Mouse (Mus musculus): ENCODE data around the gene Foxs1.

DNA sequence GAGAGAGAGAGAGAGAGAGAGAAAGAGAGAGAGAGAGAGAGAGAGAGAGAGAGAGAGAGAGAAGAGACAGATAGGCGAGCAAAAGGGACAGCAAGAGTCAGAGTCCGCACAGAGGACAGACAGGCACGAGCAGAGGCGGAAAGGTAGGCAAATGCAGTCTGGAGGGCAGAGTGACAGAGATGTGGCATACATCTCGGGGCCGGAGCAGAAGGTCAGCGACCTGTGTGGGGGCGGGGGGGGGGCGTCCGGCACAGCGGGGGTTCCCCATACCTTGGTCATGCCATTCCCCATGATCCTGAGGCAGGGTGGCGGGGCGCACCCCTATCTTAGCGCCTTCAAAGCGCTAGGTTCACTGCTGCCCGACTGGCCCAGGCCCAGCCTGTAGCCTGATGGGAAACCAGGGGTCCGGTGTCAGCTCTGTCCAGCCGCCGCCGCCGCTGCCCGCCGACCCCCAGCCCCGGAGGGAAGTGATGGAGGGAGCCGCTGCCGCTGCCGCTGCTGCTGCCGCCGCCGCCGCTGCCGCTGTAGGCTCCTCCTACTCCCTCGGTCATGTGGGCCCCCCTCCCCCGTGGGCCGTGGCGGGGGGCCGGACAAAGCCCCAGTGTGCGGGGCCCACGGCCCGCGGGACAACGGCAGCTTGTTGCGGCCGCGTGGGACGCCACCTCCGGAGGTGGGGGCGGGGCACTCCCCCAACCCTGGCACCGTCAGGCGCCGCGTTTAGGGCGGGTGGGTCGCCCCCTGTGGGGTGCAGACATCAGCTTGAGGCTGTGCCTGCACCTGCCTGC lies 18.2 kb upstream of the Foxs1 start, which contains the start of gene Dusp15:
- TF ChIP-seq CTCF (IDR thresholded peaks at IDR 0.05; ENCODE audit: low read depth) (no peak), EP300 (IDR thresholded peaks at IDR 0.05; ENCODE audit: low read depth) (no peak)

All from liver, embryonic 14.5 days (tissue).